Mouse (Mus musculus) ES-Bruce4 (cell line): ENCODE data around the gene Plb1. TPM values are rescaled to one million over a fixed set of nuclear protein-coding genes. Genes with fewer than 3 reads are reported as not detected.

ENCODE experiments used
- H3K27ac ChIP-seq: 2 replicates; pipeline ENCODE4 v1.5.1; 2012; ENCODE audit warnings: low read length, inconsistent platforms; ENCODE audit not compliant: insufficient read depth
- H3K27me3 ChIP-seq: 2 replicates; pipeline ENCODE4 v1.6.1; 2012; ENCODE audit warnings: mild to moderate bottlenecking, low read length, inconsistent platforms; ENCODE audit not compliant: control insufficient read depth, poor library complexity, insufficient read depth, severe bottlenecking
- H3K36me3 ChIP-seq: 2 replicates; pipeline ENCODE4 v1.6.1; 2012; ENCODE audit warnings: inconsistent platforms, mild to moderate bottlenecking, low read length, moderate library complexity; ENCODE audit not compliant: control insufficient read depth, poor library complexity, insufficient read depth, severe bottlenecking
- H3K4me1 ChIP-seq: one replicate; pipeline ENCODE4 v1.8.1; 2011; ENCODE audit warnings: low read length; ENCODE audit not compliant: control insufficient read depth, insufficient read depth
- H3K4me3 ChIP-seq: 2 replicates; pipeline ENCODE4 v1.5.1; 2011; ENCODE audit warnings: low read depth, mild to moderate bottlenecking, low read length
- H3K9ac ChIP-seq: 2 replicates; pipeline ENCODE4 v1.6.1; 2012; ENCODE audit warnings: low read depth, mild to moderate bottlenecking, inconsistent platforms; ENCODE audit not compliant: poor library complexity, severe bottlenecking
- H3K9me3 ChIP-seq: replicated peaks from 2 replicates; pipeline ENCODE4 v1.6.1; 2012; ENCODE audit warnings: mild to moderate bottlenecking, low read length, inconsistent platforms; ENCODE audit not compliant: control insufficient read depth, poor library complexity, insufficient read depth, severe bottlenecking
- CTCF ChIP-seq: IDR thresholded peaks from one replicate; pipeline ENCODE4 v1.8.1; 2011; ENCODE audit warnings: low read depth, low read length
- EP300 ChIP-seq: IDR thresholded peaks from 2 replicates; pipeline ENCODE4 v1.6.1; 2011; ENCODE audit warnings: low read depth, low read length; ENCODE audit not compliant: insufficient read depth
- POLR2A ChIP-seq: IDR thresholded peaks from one replicate; pipeline ENCODE4 v1.8.1; 2011; ENCODE audit warnings: low read length; ENCODE audit not compliant: insufficient read depth
- polyA plus RNA-seq: library from polyadenylated mRNA; stranded (reverse); fragments of >200 nt; gene quantifications from 2 replicates; pipeline ENCODE4 v1.2.4, GENCODE M21; 2011; ENCODE audit warnings: low read depth; ENCODE audit not compliant: missing spikeins, insufficient read depth, insufficient read length

Plb1 gene
- polyA plus RNA-seq, 1 experiment = not detected

DNA sequence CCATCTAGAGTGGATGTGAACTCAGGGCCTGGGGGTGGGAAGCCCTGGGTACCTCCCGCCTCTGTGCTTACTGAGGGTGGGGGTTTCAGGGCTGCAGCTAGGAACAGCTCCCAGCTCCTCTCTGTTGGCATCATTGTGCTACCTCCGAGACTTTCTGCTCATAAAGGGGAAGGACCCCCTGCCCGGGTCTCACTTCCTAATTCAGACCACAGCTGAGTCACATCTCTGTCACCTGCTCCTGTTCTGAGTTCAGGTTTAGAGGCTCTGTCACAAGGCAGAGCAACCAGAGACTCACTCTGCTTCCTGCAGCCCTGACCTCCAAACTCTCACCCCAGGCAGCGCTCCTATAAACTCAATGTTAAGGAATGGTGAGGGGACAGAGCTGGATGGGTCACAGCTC, 53.8 kb downstream of the Plb1 start:
- TF ChIP-seq POLR2A (no peak), CTCF (no peak), EP300 (no peak)
- H3K9me3 ChIP-seq = no peaks in the 10 kb centered on the region

DNA sequence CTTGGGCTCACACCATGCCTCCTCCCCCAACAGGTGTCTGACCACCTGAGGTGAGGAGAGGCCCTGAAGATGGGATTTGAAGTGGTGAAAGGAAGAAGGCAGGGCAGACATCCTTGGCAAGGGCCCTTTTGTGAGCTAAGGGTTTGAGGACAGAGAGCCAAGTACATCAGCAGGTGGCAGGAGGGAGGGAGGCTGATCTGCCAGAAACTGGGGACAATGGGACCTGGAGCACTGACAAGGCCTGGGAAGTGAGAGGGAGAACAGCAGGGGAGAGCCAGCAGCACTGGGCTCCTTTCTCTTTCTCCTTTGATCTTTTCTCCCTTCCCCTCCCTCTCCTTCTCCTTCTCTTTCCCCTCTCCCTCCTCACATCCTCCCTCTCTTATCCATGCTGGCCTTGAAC, 55.5 kb downstream of the Plb1 start:
- H3K4me3 ChIP-seq = no peak overlapping the region
- H3K9ac ChIP-seq = no peak overlapping the region
- no peaks in the 10 kb centered on the region for H3K27me3 ChIP-seq
- no peaks in the 10 kb centered on the region for H3K36me3 ChIP-seq
- TF ChIP-seq CTCF (no peak), EP300 (no peak), POLR2A (no peak)
- no peaks in the 10 kb centered on the region for H3K4me1 ChIP-seq
- no peak overlapping the region for H3K27ac ChIP-seq
- H3K9me3 ChIP-seq = no peaks in the 10 kb centered on the region

More for the DNA sequence above, 53.8 kb downstream of the Plb1 start:
- H3K9ac ChIP-seq = no peak overlapping the region
- H3K4me1 ChIP-seq = no peaks in the 10 kb centered on the region
- no peaks in the 10 kb centered on the region for H3K36me3 ChIP-seq
- H3K4me3 ChIP-seq = no peak overlapping the region
- H3K27ac ChIP-seq = no peak overlapping the region
- H3K27me3 ChIP-seq = no peaks in the 10 kb centered on the region

DNA sequence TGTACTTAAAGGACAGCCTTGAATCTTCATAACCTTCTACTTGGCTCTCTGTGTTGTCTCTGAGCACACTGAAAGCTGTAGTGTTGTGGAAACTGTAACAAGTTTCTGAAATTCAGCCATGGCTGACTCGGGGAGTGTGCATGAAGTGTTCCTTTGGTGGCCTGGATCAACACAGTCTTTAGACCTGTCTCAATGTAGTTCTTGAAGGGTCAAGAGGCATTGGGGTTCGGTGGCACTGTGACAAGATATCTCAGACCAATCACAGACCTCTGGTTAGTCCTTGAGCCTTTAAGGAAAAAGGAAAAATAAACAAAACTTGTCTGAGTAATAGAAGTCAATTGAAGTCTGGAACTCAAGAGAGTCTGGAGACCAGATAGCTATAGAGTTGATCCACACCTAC, 58.8 kb downstream of the Plb1 start:
- no peaks in the 10 kb centered on the region for H3K4me1 ChIP-seq
- no peak overlapping the region for H3K4me3 ChIP-seq
- no peak overlapping the region for H3K27ac ChIP-seq
- H3K9me3 ChIP-seq = no peaks in the 10 kb centered on the region
- TF ChIP-seq POLR2A (no peak), CTCF (no peak), EP300 (no peak)
- no peaks in the 10 kb centered on the region for H3K27me3 ChIP-seq
- H3K9ac ChIP-seq = no peak overlapping the region
- no peaks in the 10 kb centered on the region for H3K36me3 ChIP-seq

DNA sequence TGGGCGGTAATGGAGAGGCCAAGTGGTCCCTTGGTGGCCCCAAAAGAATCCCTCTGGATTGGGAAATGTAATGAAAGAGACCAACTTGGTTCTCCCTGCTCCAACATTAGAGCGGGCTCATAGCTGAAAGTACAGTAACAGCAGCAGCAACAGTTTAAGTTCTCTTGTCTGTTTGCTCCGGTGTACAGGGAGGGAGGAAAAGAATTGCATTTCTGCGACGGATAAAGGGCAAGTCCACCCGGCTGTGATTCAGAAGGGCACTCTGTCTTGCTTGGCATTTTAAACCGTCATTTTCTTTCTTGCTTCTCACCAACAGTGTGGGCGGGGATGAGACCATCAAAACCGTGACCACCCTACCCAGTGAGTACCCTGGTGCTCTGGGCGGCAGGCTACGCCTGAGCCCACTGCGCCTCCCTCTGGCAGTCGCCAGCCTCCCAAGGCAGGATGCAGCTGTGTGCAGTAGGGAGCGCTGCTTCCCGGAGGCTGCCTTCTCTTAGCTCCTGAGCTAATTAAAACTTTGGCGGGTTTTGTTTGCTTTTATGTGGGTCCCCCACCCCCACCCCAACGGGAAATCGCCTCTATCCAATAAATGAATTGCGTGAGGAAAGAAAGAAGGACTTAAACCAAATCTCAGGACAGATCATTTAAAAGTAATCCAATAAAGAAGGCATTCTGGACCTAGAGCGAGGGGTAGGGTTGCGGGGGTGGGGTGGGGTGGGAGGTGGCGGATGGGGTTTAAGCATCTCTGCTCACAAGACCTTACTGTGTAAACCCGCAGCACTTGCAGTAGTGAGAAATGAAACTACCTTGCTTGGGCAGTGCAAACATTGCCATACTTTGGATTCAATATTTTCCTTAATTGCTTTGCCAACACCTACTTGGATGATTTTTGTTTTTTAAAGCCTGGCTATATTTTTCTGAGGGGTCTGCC, 70.7 kb downstream of the Plb1 start:
- no peak for TF ChIP-seq EP300
- peak; percentile 90 for TF ChIP-seq CTCF
- Histone ChIP-seq H3K9me3 (no peaks in the 10 kb centered on the region), H3K9ac (no peak overlapping the region), H3K27ac (no peak overlapping the region), H3K36me3 (no peaks in the 10 kb centered on the region), H3K4me1 (no peaks in the 10 kb centered on the region), H3K4me3 (peak overlapping the region; percentile 38), H3K27me3 (no peaks in the 10 kb centered on the region)

DNA sequence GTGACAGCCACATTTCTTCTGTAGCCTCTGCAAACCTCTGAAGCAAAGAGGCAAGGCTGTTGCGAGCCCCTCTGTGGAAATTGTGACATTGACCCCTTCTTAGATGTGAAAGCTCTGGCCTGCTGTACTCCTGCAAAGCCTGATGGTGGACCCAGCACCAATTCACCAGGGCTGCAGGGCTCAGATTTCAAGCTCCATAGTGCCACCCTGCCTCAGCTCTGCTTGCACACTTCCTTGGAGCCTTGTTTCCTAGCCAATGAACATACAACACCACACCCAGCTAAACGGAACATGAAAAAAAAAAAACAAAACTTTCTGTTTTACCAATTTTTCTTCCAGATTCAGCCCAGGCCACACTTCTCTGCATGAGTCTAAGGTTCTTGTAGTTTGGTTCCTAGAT, 74.6 kb downstream of the Plb1 start:
- Histone ChIP-seq H3K4me1 (no peaks in the 10 kb centered on the region), H3K9ac (no peak overlapping the region), H3K27me3 (no peaks in the 10 kb centered on the region), H3K9me3 (no peaks in the 10 kb centered on the region), H3K27ac (no peak overlapping the region), H3K36me3 (no peaks in the 10 kb centered on the region), H3K4me3 (no peak overlapping the region)
- TF ChIP-seq CTCF (no peak), POLR2A (no peak), EP300 (no peak)

DNA sequence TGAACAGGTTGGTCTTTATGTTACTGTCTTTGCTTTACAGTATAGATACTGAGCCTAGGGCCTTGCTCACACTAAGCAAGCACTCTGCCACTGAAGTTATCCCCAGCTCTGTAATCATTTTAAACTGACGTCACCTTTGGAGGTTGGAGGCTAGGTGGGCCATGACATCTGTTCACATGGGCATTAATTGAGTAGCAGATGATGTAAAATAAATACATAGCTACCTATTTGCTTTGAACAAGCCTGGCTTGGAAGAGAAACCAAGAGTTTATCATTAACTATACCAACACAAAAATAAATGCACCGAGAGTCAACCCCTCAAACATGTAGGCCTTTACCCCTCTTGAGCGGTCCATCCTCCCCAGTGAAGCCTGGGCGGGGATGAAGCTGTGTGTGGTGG, 76.1 kb downstream of the Plb1 start:
- H3K4me1 ChIP-seq = no peaks in the 10 kb centered on the region
- H3K9me3 ChIP-seq = no peaks in the 10 kb centered on the region
- H3K36me3 ChIP-seq = no peaks in the 10 kb centered on the region
- no peak overlapping the region for H3K9ac ChIP-seq
- no peak overlapping the region for H3K4me3 ChIP-seq
- TF ChIP-seq CTCF = no peak
- no peak for TF ChIP-seq POLR2A
- TF ChIP-seq EP300 = no peak
- H3K27me3 ChIP-seq = no peaks in the 10 kb centered on the region; the same call in 1 of the 2 replicates
- no peak overlapping the region for H3K27ac ChIP-seq
